ENCODE assay signal across 16 mouse cellular contexts in genomic region chr12:100061071-100061470, GRCm38 (mm10).
"Had no signal": no experiment of that assay in that cellular context is flagged by ENCODE, and none has a peak within 500 bp of the region (broad histone marks: within the 10 kb centered on the region; RNA-seq: fewer than 3 reads in every experiment).

No protein-coding gene starts in this region.

- H3K4me1 ChIP-seq: midbrain, embryonic 10.5 days; midbrain, embryonic 12.5 days; neural tube, embryonic 13.5 days; neural tube, embryonic 15.5 days had no signal

- DNase-seq: midbrain, embryonic 14.5 days; retina, postnatal 1 day; right cerebral cortex, adult 18-20 months; right cerebral cortex, postnatal 25 days; right cerebral cortex, postnatal 4 days; spleen, adult 18-20 months; thymus, adult 18-20 months; thymus, postnatal 14 days; thymus, postnatal 36 days had no signal

- H3K4me2 ChIP-seq: lung, embryonic 14.5 days; midbrain, embryonic 12.5 days; neural tube, embryonic 13.5 days; neural tube, embryonic 15.5 days had no signal

- H3K9ac ChIP-seq: lung, embryonic 14.5 days; midbrain, embryonic 12.5 days; neural tube, embryonic 13.5 days; neural tube, embryonic 15.5 days had no signal

- H3K36me3 ChIP-seq: midbrain, embryonic 10.5 days; midbrain, embryonic 12.5 days; neural tube, embryonic 13.5 days; neural tube, embryonic 15.5 days had no signal

- H3K9me3 ChIP-seq: midbrain, embryonic 10.5 days; midbrain, embryonic 12.5 days; neural tube, embryonic 13.5 days; neural tube, embryonic 15.5 days had no signal

- H3K4me3 ChIP-seq: midbrain, embryonic 10.5 days; midbrain, embryonic 12.5 days; myocyte; neural tube, embryonic 13.5 days; neural tube, embryonic 15.5 days had no signal

- H3K27ac ChIP-seq: midbrain, embryonic 10.5 days; midbrain, embryonic 12.5 days; neural tube, embryonic 13.5 days; neural tube, embryonic 15.5 days had no signal

- H3K27me3 ChIP-seq: midbrain, embryonic 12.5 days; neural tube, embryonic 13.5 days; neural tube, embryonic 15.5 days had no signal

- ATAC-seq: midbrain, embryonic 16.5 days had no signal
